Mouse (Mus musculus) embryonic facial prominence, embryonic 11.5 days (tissue): ENCODE results near the gene Lrch4. TPM values are rescaled to one million over a fixed set of nuclear protein-coding genes. Genes with fewer than 3 reads are reported as not detected.
"Not testable (repeated sequence)": the region's sequence is repeated elsewhere in the genome, so short reads cannot be mapped to it uniquely, and the experiment has no call there.

ENCODE experiments used
- ATAC-seq: fragments of 200-750 bp; cut with Nextera tagmentation; replicated peaks from 2 replicates; pipeline ENCODE4 v1.8.0; 2017; ENCODE audit warnings: low read depth; ENCODE audit not compliant: insufficient number of reproducible peaks, low FRiP score, low TSS enrichment
- DNase-seq: peaks from one replicate; pipeline ENCODE4 v3.0.0-alpha.2; 2015; ENCODE audit warnings: low spot score
- H3K27ac ChIP-seq: fragments of 300-500 bp; sonication (generic); replicated peaks from 2 replicates; pipeline ENCODE4 v1.5.1; 2014; ENCODE audit warnings: mild to moderate bottlenecking, low read depth, low read length, control low read depth
- H3K27me3 ChIP-seq: fragments of 300-500 bp; sonication (generic); 2 replicates; pipeline ENCODE4 v1.6.1; 2014; ENCODE audit warnings: mild to moderate bottlenecking, low read length, moderate library complexity, mixed read lengths; ENCODE audit not compliant: control insufficient read depth, insufficient read depth
- H3K36me3 ChIP-seq: fragments of 300-500 bp; sonication (generic); replicated peaks from 2 replicates; pipeline ENCODE4 v1.6.1; 2014; ENCODE audit warnings: low read depth, mild to moderate bottlenecking, low read length, moderate library complexity, mixed read lengths; ENCODE audit not compliant: control insufficient read depth, insufficient read depth
- H3K4me1 ChIP-seq: fragments of 300-500 bp; sonication (generic); 2 replicates; pipeline ENCODE4 v1.6.1; 2014; ENCODE audit warnings: low read length, mixed read lengths; ENCODE audit not compliant: control insufficient read depth, insufficient read depth
- H3K4me2 ChIP-seq: fragments of 300-500 bp; sonication (generic); 2 replicates; pipeline ENCODE4 v1.6.1; 2014; ENCODE audit warnings: low read depth, mild to moderate bottlenecking, control low read depth, low read length, moderate library complexity
- H3K4me3 ChIP-seq: fragments of 300-500 bp; sonication (generic); 2 replicates; pipeline ENCODE4 v1.5.1; 2014; ENCODE audit warnings: low read depth, low read length, control low read depth
- H3K9ac ChIP-seq: fragments of 300-500 bp; sonication (generic); replicated peaks from 2 replicates; pipeline ENCODE4 v1.6.1; 2014; ENCODE audit warnings: mild to moderate bottlenecking, control low read depth, low read length
- H3K9me3 ChIP-seq: fragments of 300-500 bp; sonication (generic); replicated peaks from 2 replicates; pipeline ENCODE4 v1.6.1; 2016; ENCODE audit warnings: mild to moderate bottlenecking, low read length, inconsistent platforms, mixed read lengths; ENCODE audit not compliant: control insufficient read depth
- WGBS: fragments of 180-500 bp; shearing (Covaris S2); extraction: QIAGEN DNeasy Blood & Tissue Kit; methylation state at CpG from one replicate; pipeline ENCODE4 v1.1.7; 2014; 5-methylcytosine and 5-hydroxymethylcytosine counted together
- polyA plus RNA-seq: library from polyadenylated mRNA; unstranded; fragments of >200 nt; fragmentation: Nextera tagmentation; extraction: Ambion mirVana; gene quantifications from 2 replicates; pipeline ENCODE4 v1.2.1, GENCODE M21; 2014

Gene Lrch4
- polyA plus RNA-seq, 1 experiment from 2014 or later = 28.4 TPM

GRCm38 (mm10) chr5:137613550-137613949 lies 15.4 kb upstream of the Lrch4 start, which contains the start of gene Pcolce:
Pcolce (minus strand) TSS chr5:137613784.
- Histone ChIP-seq H3K4me1 (peaks cover 11% of the 10 kb centered on the region), H3K27ac (peak within 1 kb of the TSS; percentile 20; the same call in 1 of the 2 replicates), H3K4me2 (no peak within 1 kb of the TSS), H3K36me3 (no peaks in the 10 kb centered on the region), H3K27me3 (no peaks in the 10 kb centered on the region), H3K9ac (peak within 1 kb of the TSS; percentile 18; the same call in 1 of the 2 replicates), H3K4me3 (no peak within 1 kb of the TSS), H3K9me3 (no peaks in the 10 kb centered on the region)
- ATAC-seq = no peak
- WGBS = 37% methylated on average over 11 of the region's 11 CpGs
- no peak for DNase-seq

DNA sequence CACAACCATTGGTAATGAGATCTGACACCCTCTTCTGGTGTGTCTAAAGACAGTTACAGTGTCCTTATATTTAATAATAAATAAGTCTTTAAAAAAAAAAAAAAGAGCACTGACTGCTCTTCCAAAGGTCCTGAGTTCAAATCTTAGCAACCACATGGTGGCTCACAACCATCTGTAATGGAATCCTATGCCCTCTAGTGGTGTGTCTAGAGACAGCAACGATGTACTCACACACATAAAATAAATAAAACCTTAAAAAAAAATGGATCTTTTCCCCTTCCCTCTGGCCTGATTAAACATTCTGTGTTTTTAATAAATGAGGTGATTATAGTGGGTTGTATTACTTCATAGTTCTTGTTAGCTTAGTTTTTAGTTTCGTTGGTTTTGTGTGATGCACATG lies 14.0 kb upstream of the Lrch4 start:
- H3K4me3 ChIP-seq, H3K9me3 ChIP-seq, DNase-seq, H3K27me3 ChIP-seq, H3K4me2 ChIP-seq, H3K4me1 ChIP-seq, ATAC-seq, H3K36me3 ChIP-seq, H3K27ac ChIP-seq, H3K9ac ChIP-seq: not testable (repeated sequence)
- WGBS = 82% methylated on average over 2 of the region's 2 CpGs

DNA sequence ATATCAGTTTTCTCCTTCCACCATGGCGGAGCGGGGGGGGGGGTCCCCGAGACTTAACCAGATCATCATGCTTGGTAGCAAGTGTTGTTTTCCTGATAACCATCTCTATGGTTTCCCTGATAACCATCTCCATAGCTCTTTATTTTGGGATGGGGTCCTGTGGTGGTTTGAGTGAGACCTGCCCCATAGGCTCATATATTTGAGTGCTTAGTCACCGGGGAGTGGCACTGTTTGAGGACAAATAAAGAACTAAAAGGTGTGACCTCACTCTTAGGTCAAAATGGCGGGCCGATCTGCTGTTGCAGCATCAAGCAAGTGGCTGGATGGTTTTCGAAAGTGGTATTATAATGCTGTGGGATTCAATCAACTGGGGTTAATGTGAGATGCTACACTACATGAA lies 13.6 kb upstream of the Lrch4 start:
- WGBS = 82% methylated on average over 7 of the region's 7 CpGs
- Histone ChIP-seq H3K27ac (no peak overlapping the region), H3K9me3 (no peaks in the 10 kb centered on the region), H3K4me2 (no peak overlapping the region), H3K27me3 (no peaks in the 10 kb centered on the region), H3K4me1 (peaks cover 8% of the 10 kb centered on the region), H3K4me3 (no peak overlapping the region), H3K9ac (no peak overlapping the region), H3K36me3 (no peaks in the 10 kb centered on the region)
- ATAC-seq (no peak), DNase-seq (no peak)

DNA sequence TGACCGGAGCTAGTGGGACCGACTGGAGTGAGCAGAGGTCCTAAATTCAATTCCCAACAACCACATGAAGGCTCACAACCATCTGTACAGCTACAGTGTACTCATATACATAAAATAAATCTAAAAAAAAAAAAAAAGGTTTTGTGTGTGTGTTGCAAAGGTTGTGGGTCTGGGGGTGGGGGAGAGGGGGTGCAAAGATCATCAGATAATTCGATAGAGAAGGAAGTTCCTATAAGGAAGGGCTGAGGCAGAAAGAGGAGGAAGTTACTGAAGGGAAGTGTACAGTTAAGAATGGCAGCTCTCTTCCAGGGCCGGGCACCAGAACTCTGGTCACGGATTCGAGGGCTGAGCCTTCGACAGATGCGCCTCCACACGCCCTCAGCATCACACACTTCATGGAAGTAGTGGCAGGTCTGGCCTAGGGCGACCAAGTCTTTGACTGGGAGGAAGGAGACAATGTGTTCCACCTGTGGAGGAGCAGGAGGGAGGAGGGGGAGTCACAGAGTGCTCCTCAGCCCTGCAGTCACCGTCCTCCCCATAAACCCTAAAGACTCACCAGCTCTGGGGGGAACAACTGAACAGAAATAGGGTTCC lies 4.9 kb upstream of the Lrch4 start:
- ATAC-seq (no peak), DNase-seq (no peak)
- 86% methylated on average over 11 of the region's 11 CpGs for WGBS
- no peak overlapping the region for H3K4me2 ChIP-seq
- no peaks in the 10 kb centered on the region for H3K27me3 ChIP-seq
- no peak overlapping the region for H3K4me3 ChIP-seq
- H3K9ac ChIP-seq = no peak overlapping the region
- H3K9me3 ChIP-seq = no peaks in the 10 kb centered on the region
- no peaks in the 10 kb centered on the region for H3K4me1 ChIP-seq
- no peaks in the 10 kb centered on the region for H3K36me3 ChIP-seq
- no peak overlapping the region for H3K27ac ChIP-seq

GRCm38 (mm10) chr5:137627991-137628390 lies 930 bp upstream of the Lrch4 start:
- Histone ChIP-seq H3K9me3 (no peaks in the 10 kb centered on the region), H3K4me1 (peaks cover 10% of the 10 kb centered on the region), H3K36me3 (no peaks in the 10 kb centered on the region), H3K9ac (peak overlapping the region; percentile 53), H3K27ac (peak overlapping the region; percentile 53), H3K27me3 (no peaks in the 10 kb centered on the region), H3K4me2 (peak overlapping the region; percentile 51), H3K4me3 (peak overlapping the region; percentile 43)
- DNase-seq = no peak
- ATAC-seq = no peak
- 4% methylated on average over 9 of the region's 9 CpGs for WGBS

GRCm38 (mm10) chr5:137629306-137629721 lies 393 bp downstream of the Lrch4 start:
- Histone ChIP-seq H3K9me3 (no peaks in the 10 kb centered on the region), H3K9ac (peak overlapping the region; percentile 81), H3K4me1 (peaks cover 13% of the 10 kb centered on the region), H3K4me2 (peak overlapping the region; percentile 86), H3K27me3 (no peaks in the 10 kb centered on the region), H3K36me3 (0 out of 2 replicates have a peak, but pooled peaks cover 2% of the 10 kb centered on the region), H3K27ac (peak overlapping the region; percentile 92), H3K4me3 (peak overlapping the region; percentile 93)
- ATAC-seq = peak; percentile 37
- WGBS = 0% methylated on average over 23 of the region's 23 CpGs
- DNase-seq = peak; percentile 61

- Histone ChIP-seq H3K4me3 (peak overlapping the region; percentile 93), H3K4me2 (peak overlapping the region; percentile 86), H3K4me1 (peaks cover 13% of the 10 kb centered on the region)
Measured at GRCm38 (mm10) chr5:137629906-137630545, 1.1 kb downstream of the Lrch4 start.

GRCm38 (mm10) chr5:137630602-137631001 lies 1.7 kb downstream of the Lrch4 start:
- 0 out of 2 replicates have a peak, but pooled peaks cover 2% of the 10 kb centered on the region for H3K36me3 ChIP-seq
- H3K9ac ChIP-seq = peak overlapping the region; percentile 32
- peaks cover 13% of the 10 kb centered on the region for H3K4me1 ChIP-seq
- peak overlapping the region; percentile 56; the same call in 1 of the 2 replicates for H3K27ac ChIP-seq
- peak overlapping the region; percentile 93; the same call in 1 of the 2 replicates for H3K4me3 ChIP-seq
- 15% methylated on average over 3 of the region's 3 CpGs for WGBS
- no peaks in the 10 kb centered on the region for H3K27me3 ChIP-seq
- ATAC-seq (no peak), DNase-seq (no peak)
- H3K9me3 ChIP-seq = no peaks in the 10 kb centered on the region
- H3K4me2 ChIP-seq = peak overlapping the region; percentile 86

More at GRCm38 (mm10) chr5:137629906-137630545, 1.1 kb downstream of the Lrch4 start:
- H3K9me3 ChIP-seq = no peaks in the 10 kb centered on the region
- 27% methylated on average over 6 of the region's 6 CpGs for WGBS
- H3K27ac ChIP-seq = peak overlapping the region; percentile 56; the same call in 1 of the 2 replicates
- H3K9ac ChIP-seq = peak overlapping the region; percentile 81
- H3K36me3 ChIP-seq = 0 out of 2 replicates have a peak, but pooled peaks cover 2% of the 10 kb centered on the region
- no peak for DNase-seq
- no peak for ATAC-seq
- H3K27me3 ChIP-seq = no peaks in the 10 kb centered on the region
